Mouse (Mus musculus): Measurements from ENCODE around the gene Ccr7.
A peak's percentile ranks its signal among the peaks of the same experiment; 100 is the strongest.

Gene Ccr7

DNA sequence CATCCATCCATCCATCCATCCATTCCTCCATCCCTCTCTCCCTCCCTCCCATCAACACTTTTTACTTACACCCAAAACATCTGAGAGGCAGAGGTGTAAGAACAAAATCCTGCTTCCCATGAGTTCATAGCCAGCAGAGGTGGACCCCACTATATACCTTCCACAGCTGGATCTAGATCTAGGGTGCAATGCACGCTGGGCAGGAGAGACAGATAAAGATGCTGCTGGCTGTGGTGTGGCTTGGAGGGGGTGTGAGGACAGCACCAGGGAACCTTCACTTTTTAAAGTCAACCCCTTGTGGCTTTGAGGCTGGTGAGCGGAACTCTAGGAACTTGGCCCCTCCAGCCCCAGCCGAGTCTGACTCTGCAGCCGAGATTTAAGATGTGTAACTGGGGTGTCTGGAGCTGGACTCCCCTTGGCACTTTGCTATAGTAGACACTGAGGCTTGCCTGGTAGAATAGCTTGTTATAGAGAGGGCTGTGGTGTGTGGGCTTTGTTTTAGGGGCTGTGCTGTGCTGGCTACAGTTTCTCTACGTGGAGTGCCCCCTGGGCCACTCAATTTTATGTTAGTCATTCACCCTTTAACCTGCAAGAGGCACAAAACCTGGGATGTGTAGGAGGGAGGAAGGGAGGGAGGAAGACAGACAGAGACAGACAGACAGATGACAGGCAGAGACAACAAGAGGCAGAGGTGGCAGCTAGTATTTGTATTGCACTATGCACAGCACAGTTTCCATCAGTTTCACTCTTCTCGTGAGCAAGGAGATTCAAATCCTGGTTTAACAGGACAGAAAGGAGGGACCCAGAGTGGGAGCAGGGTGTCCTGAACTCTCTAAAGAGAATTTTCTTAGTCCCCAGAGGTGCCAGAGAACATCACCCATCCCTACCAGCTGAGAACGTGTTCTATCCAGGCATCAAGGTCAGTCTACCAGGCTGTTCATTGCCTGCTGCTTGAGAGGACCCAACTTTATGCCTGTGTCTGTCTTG is 817 bp downstream of the Ccr7 start:
- peak; percentile 69 for DNase-seq (ENCODE audit: low read depth)

DNA sequence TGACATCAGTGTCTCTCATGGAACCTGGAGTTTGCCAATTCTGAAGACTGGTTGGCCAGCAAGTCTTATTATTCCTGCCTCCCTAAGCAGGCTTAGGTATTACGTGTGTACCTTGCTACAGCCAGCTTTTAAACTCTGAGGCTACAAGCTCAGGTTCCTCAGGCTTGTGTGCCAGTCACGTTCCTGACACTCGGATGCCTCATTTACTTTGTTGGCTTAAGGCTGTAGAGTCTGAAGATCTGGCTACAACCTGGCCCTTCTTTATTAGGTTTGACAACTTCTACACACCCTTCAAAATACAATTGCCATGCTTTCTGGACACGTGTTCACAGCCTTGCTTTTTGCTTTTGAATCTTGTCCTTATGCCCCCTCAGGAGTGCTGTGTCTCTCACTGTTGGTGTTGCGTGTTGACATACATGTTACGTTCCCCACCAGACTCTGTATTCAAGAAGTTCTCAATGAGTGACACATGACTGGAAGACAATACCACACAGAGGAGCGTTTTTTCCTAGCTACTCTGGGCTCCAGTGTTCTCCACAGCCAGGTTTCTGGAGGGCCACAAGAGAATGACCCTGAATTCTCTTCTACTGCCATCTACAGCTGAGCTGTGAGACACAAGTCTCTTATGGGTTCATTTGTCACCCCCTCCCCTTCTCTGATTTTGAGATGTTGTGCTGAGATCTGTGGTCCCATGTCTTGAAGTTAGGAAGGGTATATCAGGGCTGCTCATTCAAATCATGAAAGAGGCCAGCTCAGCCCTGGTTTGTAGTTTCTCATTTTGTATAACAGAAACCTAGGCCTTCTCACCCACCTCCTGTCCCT is 2.3 kb downstream of the Ccr7 start:
- peak; percentile 69 for DNase-seq (ENCODE audit: low read depth)

DNA sequence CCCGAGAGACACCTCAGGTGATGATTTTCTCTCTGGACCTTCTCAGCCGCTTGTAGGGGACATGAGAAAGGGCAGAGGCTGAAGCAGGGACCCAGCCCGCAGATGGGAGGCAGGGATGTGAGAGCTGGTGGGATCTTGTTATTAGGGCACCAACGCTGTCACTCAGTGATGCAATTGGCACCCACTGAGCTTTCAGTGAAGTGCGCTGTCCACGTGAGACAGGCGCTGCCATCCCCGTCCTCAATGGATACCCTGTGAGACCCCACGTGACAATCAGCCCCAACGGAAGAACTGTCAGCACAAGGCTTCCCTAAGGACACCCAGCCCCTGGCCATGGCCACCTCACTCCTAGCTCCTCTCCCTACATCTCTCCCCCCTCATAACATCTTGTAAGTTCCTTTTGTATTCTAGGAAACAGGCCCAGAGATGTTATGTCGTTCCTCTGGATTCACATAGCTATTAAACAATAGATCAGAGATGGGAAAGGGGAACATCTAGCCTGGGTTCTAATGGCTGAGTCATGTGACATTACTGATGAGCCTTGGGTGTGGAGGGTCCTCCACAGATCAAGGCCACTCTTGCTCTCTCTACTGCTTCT is 3.4 kb downstream of the Ccr7 start:
- peak; percentile 57 for DNase-seq (ENCODE audit: low read depth)

DNA sequence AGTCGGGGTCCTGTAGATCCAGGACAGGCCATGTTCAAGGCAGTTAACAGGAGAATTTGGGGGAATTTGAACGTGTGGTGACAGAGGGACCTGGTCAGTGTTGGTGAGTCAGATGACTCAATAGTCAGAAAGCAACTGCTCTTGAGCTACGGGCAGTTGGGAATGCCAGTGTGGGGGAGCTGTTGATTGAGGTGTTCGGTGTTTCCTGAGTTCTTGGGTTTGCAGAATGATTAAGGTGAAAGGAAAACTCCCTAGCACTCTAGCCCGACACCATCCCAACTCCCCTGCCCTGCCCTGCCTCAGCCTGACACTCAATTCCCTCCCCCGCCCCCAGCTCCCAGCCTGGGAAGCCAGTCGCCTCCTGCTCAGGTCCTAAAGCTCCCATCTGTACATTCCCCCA is 4.0 kb downstream of the Ccr7 start:
- DNase-seq (ENCODE audit: low read depth) = no peak

DNA sequence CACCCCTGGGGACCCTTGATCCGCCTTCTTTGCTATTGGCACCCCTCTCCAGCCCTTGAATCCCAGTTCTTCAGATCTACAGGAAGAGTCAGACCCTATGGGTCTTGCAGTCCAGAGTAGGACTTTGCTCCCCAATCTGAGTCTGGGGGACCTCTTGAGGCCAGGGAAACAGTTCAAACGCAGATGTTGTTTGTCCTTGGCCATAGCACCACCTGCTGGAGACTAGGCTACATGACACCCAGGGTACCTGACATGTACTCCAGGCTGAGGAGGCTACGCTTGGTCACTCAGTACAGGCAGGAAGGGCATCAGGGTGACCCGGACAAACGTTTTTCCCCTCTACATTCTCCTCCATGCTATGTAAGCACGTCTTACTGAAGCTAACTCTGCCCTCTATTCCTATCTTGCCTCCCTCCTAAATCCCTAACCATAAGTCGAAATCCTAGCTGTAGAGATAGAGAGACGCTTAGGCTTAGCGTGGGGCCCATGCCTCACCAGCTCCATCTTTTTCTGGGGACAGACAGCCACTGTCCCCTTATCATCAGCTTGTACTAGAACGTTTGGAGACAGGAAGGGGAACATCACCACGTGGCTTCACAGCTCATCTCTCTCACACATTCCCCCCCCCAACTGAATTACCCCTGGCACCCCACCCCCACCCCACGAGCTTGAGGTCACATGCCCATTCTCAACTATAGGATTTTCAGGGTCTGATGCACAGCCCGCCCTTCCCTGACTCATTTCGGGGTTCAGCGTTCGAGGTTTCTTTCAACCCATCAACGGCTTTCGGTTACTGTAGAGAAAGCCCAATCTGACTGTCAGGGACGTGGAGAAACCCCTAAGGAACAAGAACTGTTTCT is 4.7 kb downstream of the Ccr7 start:
- DNase-seq (ENCODE audit: low read depth) = peak; percentile 93

DNA sequence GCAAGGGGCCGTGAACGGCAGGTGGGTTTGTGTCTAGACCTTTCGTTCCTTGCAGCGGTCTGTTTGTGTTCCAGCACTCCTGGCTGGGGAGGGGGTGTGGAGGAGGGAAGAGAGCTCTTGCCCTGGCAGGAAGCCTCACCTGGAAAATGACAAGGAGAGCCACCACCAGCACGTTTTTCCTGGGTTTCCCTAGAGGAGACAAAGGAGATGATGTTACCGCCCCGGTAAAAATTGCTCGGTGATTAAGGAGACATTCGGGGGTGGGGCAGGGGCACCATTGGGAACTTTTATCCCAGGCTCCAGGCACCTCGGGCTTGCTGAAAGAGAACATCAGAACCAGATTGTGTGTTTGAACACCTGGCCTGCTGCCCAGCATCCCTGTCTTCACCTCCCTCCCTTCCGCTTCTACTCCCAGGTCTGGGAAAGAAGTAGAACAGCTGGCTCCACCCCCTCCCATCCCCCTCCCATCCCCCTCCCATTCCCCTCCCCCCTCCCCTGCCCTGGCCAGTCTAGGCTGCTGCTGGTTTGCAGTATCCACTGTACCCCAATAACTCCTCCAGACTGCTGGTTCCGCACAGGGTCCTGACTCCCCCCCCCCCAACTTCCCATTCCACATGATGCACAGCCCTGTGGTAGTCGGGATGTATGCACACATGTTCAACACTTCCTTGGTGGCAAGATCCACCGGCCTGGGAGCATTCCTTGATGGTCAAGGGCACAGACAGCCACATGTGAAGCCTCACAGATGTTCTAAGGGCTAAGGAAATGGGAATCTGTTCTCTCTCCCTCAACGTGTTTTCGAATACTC is 5.8 kb downstream of the Ccr7 start:
- peak; percentile 36 for DNase-seq (ENCODE audit: low read depth)

DNA sequence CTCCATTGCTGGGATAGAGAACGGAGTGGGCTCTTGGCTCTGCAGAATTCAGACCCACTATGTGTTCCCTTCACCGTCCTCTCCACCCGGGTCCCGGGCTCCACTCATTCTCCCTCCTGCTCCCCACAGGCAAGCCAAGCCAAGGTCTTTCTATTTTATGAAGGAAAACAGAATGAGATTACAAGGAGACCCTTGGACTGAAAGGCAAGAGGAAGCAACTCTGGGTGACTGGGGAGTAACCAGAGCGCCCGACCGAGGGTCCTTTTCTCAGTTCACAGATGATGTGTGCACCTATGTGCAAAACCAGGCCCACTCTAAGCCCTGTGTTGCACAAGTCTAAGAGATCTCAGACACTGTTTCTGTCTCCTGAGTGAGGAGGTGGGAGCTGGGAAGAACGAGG is 6.5 kb downstream of the Ccr7 start:
- peak; percentile 44 for DNase-seq (ENCODE audit: low read depth)

DNA sequence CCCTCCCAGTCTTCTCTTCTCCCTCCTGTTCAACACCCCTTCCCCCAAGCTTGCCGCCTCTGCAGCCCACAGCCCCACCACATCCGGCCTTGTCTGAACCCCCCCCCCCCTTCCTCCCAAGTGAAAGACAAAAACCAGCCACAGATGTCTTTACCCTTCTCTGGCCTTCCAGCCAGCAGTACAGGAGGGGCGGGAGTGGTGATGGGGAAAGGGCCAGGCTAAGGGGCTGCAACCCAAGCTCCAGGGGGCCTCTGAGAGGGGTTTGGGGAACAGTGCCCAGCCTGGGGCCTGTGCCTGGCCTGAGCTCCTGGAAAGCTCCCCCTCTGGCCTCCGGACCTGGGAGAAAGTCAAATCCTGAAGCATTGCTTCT is 7.0 kb downstream of the Ccr7 start:
- peak; percentile 77 for DNase-seq (ENCODE audit: low read depth)

DNA sequence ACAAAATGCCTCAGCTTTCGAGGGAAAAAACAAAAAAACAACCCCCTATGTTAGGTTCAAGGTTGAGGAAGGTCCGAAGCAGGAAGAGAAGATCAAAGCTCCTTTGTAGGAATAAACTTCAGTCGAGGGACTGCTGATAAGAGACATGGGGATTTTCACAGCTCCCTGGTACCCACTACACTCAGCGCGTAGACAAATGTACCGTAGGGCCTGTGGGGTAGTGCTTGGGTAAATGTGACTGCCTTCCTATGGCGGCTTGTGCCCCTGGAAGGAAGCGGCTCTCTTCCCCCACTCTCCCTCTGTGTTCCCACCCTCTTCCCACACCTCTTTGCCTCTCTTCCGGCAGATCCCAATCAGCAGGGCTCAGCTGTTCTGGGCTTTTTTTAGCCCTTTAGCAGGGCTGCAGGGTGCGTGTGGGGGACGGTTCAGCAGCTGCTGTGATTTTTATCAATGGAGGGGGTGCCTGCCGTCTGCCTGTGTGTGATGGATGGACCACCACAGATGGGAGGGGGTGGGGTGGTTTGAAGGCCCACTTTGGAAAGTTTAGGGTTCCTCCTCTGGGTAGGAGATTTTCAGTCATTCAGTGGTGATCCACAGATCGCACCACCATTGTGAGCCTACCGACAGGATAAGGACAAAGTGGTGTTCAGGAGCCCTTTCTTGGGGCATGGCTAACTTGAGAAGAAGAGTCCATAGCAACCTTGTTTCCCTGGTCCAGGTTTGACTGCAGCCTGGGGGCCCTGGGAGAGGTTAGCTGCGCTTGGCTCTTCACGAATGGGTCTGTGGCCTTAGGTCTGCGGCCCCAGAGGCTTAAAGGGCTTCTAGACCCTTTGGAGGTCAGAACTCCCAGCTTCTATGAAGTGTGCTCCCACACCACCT is 7.6 kb downstream of the Ccr7 start:
- peak; percentile 62 for DNase-seq (ENCODE audit: low read depth)

DNA sequence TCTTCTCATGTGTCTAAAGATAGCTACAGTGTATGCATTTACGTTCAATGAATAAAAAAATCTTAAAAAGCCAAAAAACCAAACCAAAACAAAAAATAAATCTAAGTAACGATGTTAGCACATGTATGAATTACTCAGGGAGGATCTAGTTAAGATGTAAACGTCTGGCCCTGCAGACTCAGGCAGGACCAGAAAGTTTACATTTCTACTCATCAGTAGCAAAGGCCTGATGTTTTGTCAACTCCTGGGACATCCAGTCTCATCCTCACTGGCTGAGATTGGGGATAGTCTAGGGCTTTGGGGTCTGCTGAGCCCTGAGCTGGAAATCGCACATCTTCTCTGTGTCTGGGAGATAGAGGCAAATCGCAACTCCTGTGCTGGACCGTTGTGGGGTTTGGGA is 8.3 kb downstream of the Ccr7 start:
- peak; percentile 43 for DNase-seq (ENCODE audit: low read depth)

DNA sequence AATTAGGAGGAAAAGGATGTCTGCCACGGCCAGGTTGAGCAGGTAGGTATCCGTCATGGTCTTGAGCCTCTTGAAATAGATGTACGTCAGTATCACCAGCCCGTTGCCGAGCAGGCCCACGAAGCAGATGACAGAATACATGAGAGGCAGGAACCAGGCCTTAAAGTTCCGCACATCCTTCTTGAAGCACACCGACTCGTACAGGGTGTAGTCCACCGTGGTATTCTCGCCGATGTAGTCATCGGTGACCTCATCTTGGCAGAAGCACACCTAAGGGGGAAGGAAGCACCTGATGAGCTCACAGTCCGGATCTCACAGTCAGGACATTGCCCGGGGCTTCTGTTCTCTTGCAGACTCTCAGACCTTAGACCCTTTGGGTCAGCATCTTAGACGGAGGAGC is 9.1 kb downstream of the Ccr7 start:
- DNase-seq (ENCODE audit: low read depth) = peak; percentile 47

DNA sequence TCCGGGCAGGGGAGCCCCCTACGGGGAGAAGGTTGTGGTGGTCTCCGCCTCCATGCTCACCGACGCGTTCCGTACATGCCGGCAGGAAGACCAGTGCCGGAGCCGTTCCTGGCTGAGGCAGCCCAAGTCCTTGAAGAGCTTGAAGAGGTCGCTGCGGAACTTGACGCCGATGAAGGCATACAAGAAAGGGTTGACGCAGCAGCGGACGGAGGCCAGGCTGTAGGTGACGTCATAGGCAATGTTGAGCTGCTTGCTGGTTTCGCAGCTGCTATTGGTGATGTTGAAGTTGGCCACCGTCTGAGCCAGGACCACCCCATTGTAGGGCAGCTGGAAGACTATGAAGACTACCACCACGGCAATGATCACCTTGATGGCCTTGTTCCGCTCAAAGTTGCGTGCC is 9.9 kb downstream of the Ccr7 start:
- DNase-seq (ENCODE audit: low read depth) = peak; percentile 58

DNA sequence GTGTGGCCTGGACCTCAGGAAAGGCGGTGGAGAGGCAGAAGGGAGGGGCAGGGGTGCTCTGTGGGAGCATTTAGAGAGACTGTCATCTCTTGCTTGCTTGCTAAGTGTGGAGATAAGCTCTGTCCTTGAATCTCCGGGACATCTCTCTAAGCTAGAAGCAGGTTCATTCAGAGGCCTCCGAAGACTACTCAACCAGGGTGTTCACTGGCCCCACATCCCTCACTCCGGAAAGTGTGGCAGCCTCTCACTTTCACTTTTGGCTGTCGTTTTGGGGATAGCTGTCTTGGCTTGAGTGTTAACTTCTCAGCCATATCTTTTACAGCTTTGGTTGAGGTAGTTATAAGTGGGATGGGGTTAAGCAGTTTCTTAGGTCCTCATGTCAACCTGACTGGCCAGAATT is 10.4 kb downstream of the Ccr7 start:
- DNase-seq (ENCODE audit: low read depth) = peak; percentile 84

DNA sequence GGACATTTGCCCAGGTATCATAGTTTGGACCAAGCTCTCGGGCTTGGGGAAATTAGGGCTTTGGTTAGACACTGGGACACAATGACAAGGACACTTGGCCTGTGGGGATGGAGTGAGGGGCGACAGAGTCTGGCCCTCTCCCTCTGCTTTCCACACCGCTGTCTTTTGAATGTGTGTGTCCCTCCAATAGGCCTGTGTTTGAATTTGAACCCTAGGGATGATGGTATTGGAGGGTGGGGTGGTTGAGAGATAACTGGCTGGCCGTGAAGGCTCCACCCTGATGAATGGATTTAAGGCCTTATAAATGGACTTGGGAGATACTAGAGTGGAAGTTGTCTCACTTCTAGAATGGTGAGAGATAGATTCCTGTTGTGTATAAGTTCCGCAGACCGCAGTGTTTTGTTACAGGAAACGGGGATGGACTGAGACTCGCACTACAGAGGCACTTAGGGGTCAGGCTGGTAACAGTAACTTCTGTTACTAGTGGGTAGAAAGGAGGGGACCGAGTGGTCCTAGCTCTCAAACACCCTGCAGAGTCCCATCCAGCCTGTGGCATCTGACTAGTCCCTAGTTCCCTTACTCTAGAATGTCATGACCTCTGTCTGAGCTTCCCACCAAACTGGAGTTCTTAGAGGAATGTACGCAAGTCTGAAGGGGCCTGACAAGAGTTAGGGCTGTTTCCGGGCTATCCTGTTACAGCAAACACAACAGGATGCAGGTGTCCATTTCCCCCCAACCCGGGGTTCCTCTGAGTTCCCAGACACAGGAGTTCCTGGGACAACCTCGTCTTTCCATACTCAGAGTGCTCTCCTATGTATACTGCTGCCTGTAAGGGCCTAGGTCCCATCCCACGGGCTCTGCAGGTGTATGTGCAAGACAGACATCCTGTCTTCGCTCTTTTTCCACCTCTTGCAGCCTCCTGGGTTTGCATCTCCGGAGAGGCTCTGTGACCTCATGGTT is 11.5 kb downstream of the Ccr7 start:
- DNase-seq (ENCODE audit: low read depth) = peak; percentile 52

DNA sequence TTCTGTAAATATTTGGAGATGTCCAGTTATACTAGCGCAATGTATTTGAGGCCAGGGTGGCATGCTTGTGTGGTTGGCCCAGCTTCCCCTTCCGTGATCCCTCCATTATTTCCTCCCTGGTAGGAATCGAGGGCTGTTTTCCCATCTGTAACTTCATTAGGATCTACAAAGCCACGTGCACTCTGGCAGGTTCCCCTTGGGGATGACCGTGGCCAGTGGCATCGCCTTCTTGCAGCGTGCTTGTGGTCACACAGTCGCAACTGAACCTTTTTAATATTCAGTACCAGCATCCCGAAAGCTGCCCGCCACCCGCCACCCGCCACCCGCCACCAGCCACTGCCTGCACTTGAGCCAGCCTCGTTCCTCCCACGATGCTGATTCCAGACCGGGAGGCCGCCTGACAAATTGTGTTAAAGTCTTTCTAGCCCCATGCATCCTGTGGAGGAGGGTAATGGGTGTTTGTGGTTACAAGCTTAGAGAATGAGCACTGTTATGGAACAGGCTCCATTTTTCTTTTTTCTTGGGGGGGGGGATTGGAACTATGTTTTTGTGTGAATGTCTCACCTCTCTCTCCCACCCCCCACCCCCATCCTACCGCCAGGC is 12.3 kb downstream of the Ccr7 start:
- peak; percentile 51 for DNase-seq (ENCODE audit: low read depth)

DNA sequence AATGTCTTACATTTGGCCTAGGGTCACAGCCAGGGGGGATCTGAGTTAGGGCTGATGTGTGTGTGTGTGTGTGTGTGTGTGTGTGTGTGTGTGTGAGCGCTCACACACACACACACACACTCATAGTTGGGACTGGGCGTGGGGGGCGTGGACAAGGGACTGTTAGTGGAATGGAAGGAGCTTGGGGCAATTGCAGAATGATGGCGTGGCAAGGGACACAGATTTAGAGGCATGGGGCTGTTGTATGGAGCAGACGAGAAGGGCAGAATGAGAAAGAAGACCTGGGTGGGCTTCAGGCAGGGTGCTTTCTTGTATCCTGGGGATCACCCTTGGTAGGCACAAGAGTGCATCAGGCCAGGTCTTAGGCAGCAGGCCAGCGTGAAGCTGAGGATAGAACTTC is 12.8 kb downstream of the Ccr7 start:
- DNase-seq (ENCODE audit: low read depth) = no peak

DNA sequence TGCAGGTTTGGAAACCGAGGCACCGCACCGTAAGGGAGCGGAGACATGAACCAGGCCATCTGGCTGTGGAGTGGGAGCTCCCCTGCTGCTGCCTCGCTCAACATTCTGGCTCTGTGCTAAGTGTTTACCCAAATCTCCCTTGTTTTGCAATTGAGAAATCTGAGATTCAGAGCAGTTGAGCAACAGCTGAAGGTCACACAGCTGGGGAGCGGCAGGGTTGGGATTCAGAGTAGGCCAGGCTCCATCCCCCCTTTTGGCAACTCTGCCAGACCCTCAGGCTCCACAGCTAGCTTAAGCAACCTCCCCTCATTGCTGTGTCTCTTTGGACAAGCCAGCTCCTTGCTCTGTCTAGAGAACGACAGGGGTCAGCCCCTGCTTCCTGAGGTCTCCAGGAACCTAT is 13.3 kb downstream of the Ccr7 start:
- DNase-seq (ENCODE audit: low read depth) = no peak

DNA sequence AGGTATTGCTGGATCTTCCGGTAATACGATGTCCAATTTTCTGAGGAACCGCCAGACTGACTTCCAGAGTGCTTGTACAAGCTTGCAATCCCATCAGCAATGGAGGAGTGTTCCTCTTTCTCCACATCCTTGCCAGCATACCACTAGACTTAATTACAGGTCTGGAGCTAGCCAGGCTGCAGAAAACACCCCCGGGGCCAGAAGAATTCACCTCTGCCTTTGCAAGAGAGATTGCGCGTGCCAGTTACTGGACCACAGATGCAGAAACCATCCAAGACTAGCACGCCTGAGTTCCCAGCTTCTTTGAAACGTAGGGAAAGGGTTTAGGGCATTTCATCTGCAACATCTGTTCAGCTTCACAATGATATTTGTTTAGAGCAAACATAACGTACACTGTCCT is 15.9 kb downstream of the Ccr7 start:
- DNase-seq (ENCODE audit: low read depth) = no peak
